Mouse (Mus musculus) 3134 (cell line): ENCODE results near the gene Rhou.
"Not testable (repeated sequence)": the region's sequence is repeated elsewhere in the genome, so short reads cannot be mapped to it uniquely, and the experiment has no call there.

Source experiments
- DNase-seq: peaks from one replicate; pipeline ENCODE4 v3.0.0-alpha.2; 2011; ENCODE audit warnings: low spot score; ENCODE audit not compliant: insufficient read length; ENCODE audit errors: extremely low read depth

The Rhou gene

GRCm38 (mm10) chr8:123653308-123653993 lies at the start of gene Rhou:
Rhou (plus strand) TSS chr8:123653929.
- peak; percentile 78 for DNase-seq

- DNase-seq = not testable (repeated sequence)
Observed at GRCm38 (mm10) chr8:123612652-123613051, 41.1 kb upstream of the Rhou start.

- not testable (repeated sequence) for DNase-seq
Observed at GRCm38 (mm10) chr8:123623523-123623922, 30.2 kb upstream of the Rhou start.

GRCm38 (mm10) chr8:123624274-123624673 lies 29.5 kb upstream of the Rhou start:
- DNase-seq = no peak

GRCm38 (mm10) chr8:123624702-123625101 lies 29.0 kb upstream of the Rhou start:
- DNase-seq = no peak

- DNase-seq = no peak
Observed at GRCm38 (mm10) chr8:123625717-123626116, 28.0 kb upstream of the Rhou start.

GRCm38 (mm10) chr8:123627410-123628147 lies 26.1 kb upstream of the Rhou start:
- DNase-seq = no peak

GRCm38 (mm10) chr8:123628253-123628967 lies 25.3 kb upstream of the Rhou start:
- DNase-seq = no peak

GRCm38 (mm10) chr8:123628968-123629755 lies 24.6 kb upstream of the Rhou start:
- peak; percentile 77 for DNase-seq

- DNase-seq = no peak
Observed at GRCm38 (mm10) chr8:123630058-123630457, 23.7 kb upstream of the Rhou start.

- DNase-seq = no peak
Observed at GRCm38 (mm10) chr8:123630841-123631251, 22.9 kb upstream of the Rhou start.

- DNase-seq = not testable (repeated sequence)
Observed at GRCm38 (mm10) chr8:123631746-123632145, 22.0 kb upstream of the Rhou start.

GRCm38 (mm10) chr8:123632257-123632656 lies 21.5 kb upstream of the Rhou start:
- no peak for DNase-seq

- DNase-seq = no peak
Observed at GRCm38 (mm10) chr8:123633801-123634200, 19.9 kb upstream of the Rhou start.

GRCm38 (mm10) chr8:123634395-123635131 lies 19.2 kb upstream of the Rhou start:
- DNase-seq = no peak

- no peak for DNase-seq
Observed at GRCm38 (mm10) chr8:123635671-123636070, 18.1 kb upstream of the Rhou start.

GRCm38 (mm10) chr8:123643330-123644051 lies 10.2 kb upstream of the Rhou start:
- DNase-seq = no peak

GRCm38 (mm10) chr8:123645229-123645628 lies 8.5 kb upstream of the Rhou start:
- DNase-seq = no peak
